Mouse (Mus musculus): ENCODE results near the gene Snrpc. TPM values are rescaled to one million over a fixed set of nuclear protein-coding genes. Genes with fewer than 3 reads are reported as not detected.

Snrpc gene
- polyA plus RNA-seq, 1 experiment = 113 TPM

DNA sequence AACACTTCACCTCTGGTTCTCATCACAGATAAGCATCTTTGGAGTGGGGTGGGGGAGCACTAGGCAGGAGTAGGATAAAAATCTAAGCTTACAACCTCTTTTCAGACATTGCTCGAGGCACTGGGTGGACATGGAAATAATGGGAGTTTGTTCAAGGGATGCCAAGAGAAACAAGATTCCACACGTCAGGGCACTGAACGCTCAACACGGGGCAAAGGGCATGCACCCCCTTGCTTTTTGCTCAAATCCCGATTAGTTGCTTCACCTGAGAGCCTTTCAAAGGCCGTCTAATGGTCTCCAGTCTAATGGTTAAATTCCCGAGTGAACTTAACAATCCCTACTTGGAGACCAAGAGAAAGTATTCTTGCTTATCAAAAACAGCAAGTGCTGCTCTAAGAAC is 18.9 kb upstream of the Snrpc start:
- TF ChIP-seq CTCF (IDR thresholded peaks at IDR 0.05; ENCODE audit: low read depth, low read length) = no peak
- no peak for TF ChIP-seq POLR2A (IDR thresholded peaks at IDR 0.05; ENCODE audit: borderline replicate concordance, low read depth, low read length)
- Histone ChIP-seq H3K4me3 (ENCODE audit: insufficient read depth, low read length) (peak overlapping the region; percentile 95), H3K27ac (ENCODE audit: insufficient read depth, low read depth, low read length) (peak overlapping the region; percentile 68; the same call in 1 of the 2 replicates), H3K4me1 (ENCODE audit: control insufficient read depth, insufficient read depth, low read length) (peaks cover 22% of the 10 kb centered on the region)

GRCm38 (mm10) chr17:27819521-27819970 is 18.4 kb upstream of the Snrpc start:
- H3K4me1 ChIP-seq (ENCODE audit: control insufficient read depth, insufficient read depth, low read length) = peaks cover 22% of the 10 kb centered on the region

DNA sequence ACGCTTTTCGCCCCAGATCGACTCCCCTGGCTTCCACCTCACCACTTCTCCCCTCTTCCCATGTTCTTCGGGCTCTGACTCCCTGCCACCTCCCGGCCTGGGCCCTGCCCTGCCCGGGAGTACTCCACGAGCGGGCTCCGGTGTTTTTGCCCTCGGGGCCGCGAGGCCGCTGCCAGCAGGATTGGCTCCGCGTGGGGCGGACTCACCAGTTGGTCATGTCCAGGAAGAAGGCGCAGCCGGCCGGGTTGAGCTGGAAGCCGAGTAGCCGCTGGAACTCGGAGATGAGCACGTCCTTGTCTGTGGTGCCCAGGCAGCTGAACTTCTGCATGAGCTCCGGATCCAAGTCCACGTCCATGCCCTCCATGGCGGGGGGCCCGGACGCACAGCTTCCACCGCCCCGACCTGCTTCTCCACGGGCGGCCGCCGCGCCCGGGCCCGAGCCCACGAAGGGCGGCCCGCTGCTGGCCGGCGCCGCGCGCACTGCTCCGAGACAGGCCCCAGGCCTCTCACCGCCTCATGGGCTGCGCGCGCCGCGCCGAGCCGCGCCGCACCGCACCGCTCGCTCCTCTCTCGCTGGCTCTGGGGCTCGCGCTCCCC is 17.9 kb upstream of the Snrpc start:
- H3K4me1 ChIP-seq (ENCODE audit: control insufficient read depth, insufficient read depth, low read length) = peaks cover 24% of the 10 kb centered on the region
- TF ChIP-seq POLR2A (IDR thresholded peaks at IDR 0.05; ENCODE audit: borderline replicate concordance, low read depth, low read length) (no peak), CTCF (IDR thresholded peaks at IDR 0.05; ENCODE audit: low read depth, low read length) (no peak)
- H3K27ac ChIP-seq (ENCODE audit: insufficient read depth, low read depth, low read length) = peak overlapping the region; percentile 68
- H3K4me3 ChIP-seq (ENCODE audit: insufficient read depth, low read length) = peak overlapping the region; percentile 95

More at GRCm38 (mm10) chr17:27819521-27819970, 18.4 kb upstream of the Snrpc start:
- TF ChIP-seq CTCF (IDR thresholded peaks at IDR 0.05; ENCODE audit: low read depth, low read length) (no peak), POLR2A (IDR thresholded peaks at IDR 0.05; ENCODE audit: borderline replicate concordance, low read depth, low read length) (no peak)
- Histone ChIP-seq H3K4me3 (ENCODE audit: insufficient read depth, low read length) (peak overlapping the region; percentile 95), H3K27ac (ENCODE audit: insufficient read depth, low read depth, low read length) (peak overlapping the region; percentile 68)

- Histone ChIP-seq H3K4me3 (ENCODE audit: insufficient read depth, low read length) (peak within 1 kb of the TSS; percentile 95), H3K27ac (ENCODE audit: insufficient read depth, low read depth, low read length) (peak within 1 kb of the TSS; percentile 74), H3K4me1 (ENCODE audit: control insufficient read depth, insufficient read depth, low read length) (peaks cover 30% of the 10 kb centered on the region)
- TF ChIP-seq POLR2A (IDR thresholded peaks at IDR 0.05; ENCODE audit: borderline replicate concordance, low read depth, low read length) = no peak; the same call in 1 of the 2 replicates
Observed at GRCm38 (mm10) chr17:27820568-27821406, 17.2 kb upstream of the Snrpc start, which contains the start of gene D17Wsu92e. Gene D17Wsu92e, minus strand, starts transcription at chr17:27820648.

GRCm38 (mm10) chr17:27821407-27822338 is 16.3 kb upstream of the Snrpc start:
- Histone ChIP-seq H3K27ac (ENCODE audit: insufficient read depth, low read depth, low read length) (peak overlapping the region; percentile 74), H3K4me1 (ENCODE audit: control insufficient read depth, insufficient read depth, low read length) (peaks cover 30% of the 10 kb centered on the region)
- TF ChIP-seq CTCF (IDR thresholded peaks at IDR 0.05; ENCODE audit: low read depth, low read length) (no peak), POLR2A (IDR thresholded peaks at IDR 0.05; ENCODE audit: borderline replicate concordance, low read depth, low read length) (no peak)

DNA sequence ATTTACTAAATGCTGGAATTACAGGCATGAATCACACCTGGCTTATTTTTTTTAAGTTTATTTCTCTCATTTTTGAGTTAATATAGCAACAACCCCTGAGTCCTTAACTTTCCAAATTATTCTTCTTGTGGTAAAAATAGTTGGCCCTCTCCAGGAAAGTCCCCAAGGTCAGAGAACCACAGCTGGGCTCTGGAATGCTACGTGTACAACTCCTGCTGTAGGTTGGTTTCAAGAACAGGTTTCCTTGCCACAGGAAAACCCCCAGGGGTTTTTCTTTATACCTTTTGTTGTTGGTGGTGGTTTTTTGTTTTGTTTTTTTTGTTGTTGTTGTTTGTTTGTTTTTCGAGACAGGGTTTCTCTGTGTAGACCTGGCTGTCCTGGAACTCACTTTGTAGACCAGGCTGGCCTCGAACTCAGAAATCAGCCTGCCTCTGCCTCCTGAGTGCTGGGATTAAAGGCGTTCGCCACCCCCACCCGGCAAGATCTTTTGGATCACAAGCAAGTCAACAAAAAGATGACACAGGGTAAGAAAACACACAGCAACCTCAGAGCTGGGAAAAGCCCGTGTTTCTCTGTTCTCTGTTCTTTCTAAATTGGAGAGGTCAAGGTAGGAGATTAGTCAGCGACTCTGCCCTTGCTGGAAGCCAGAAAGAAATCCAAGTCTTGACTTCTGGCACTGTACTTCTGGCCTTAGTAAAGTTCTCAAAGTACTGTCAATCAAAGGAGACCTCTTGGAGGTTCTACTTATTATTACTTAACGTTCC is 14.6 kb upstream of the Snrpc start:
- Histone ChIP-seq H3K4me3 (ENCODE audit: insufficient read depth, low read length) (no peak overlapping the region), H3K27ac (ENCODE audit: insufficient read depth, low read depth, low read length) (no peak overlapping the region), H3K4me1 (ENCODE audit: control insufficient read depth, insufficient read depth, low read length) (peaks cover 20% of the 10 kb centered on the region)
- no peak for TF ChIP-seq POLR2A (IDR thresholded peaks at IDR 0.05; ENCODE audit: borderline replicate concordance, low read depth, low read length)
- TF ChIP-seq CTCF (IDR thresholded peaks at IDR 0.05; ENCODE audit: low read depth, low read length) = no peak

More at GRCm38 (mm10) chr17:27821407-27822338, 16.3 kb upstream of the Snrpc start:
- no peak overlapping the region for H3K4me3 ChIP-seq (ENCODE audit: insufficient read depth, low read length)

- TF ChIP-seq CTCF (IDR thresholded peaks at IDR 0.05; ENCODE audit: low read depth, low read length) = no peak
- H3K27ac ChIP-seq (ENCODE audit: insufficient read depth, low read depth, low read length) = peak overlapping the region; percentile 99
- H3K4me1 ChIP-seq (ENCODE audit: control insufficient read depth, insufficient read depth, low read length) = peaks cover 17% of the 10 kb centered on the region
- H3K4me3 ChIP-seq (ENCODE audit: insufficient read depth, low read length) = peak overlapping the region; percentile 68
Observed at GRCm38 (mm10) chr17:27824941-27825340, 13.0 kb upstream of the Snrpc start.

DNA sequence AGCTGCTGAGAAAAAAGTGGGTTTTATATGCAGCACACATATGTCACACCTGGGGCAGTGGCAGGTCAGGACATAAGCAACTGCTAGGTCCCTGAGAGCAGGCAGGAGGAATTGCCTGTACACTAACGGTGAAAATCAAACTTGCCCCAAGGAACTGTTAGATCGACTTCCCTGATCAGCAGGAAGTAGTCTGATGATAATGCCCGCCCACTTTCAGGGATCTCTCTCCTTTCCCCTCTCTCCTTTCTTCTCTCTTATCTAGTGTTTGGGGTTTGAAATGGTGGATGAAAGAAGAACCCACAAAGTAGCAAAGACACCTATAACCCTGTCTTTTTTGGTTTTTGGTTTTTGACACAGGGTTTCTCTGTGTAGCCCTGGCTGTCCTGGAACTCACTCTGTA is 12.4 kb upstream of the Snrpc start:
- Histone ChIP-seq H3K4me1 (ENCODE audit: control insufficient read depth, insufficient read depth, low read length) (peaks cover 17% of the 10 kb centered on the region), H3K4me3 (ENCODE audit: insufficient read depth, low read length) (peak overlapping the region; percentile 68), H3K27ac (ENCODE audit: insufficient read depth, low read depth, low read length) (peak overlapping the region; percentile 99)
- TF ChIP-seq CTCF (IDR thresholded peaks at IDR 0.05; ENCODE audit: low read depth, low read length) = no peak
